Mouse (Mus musculus): ENCODE data around the gene Wasf1. TPM values are rescaled to one million over a fixed set of nuclear protein-coding genes. Genes with fewer than 3 reads are reported as not detected.
A peak's percentile ranks its signal among the peaks of the same experiment; 100 is the strongest.

Gene Wasf1
- polyA plus RNA-seq, 1 experiment from 2014 or later: 21.0 TPM

DNA sequence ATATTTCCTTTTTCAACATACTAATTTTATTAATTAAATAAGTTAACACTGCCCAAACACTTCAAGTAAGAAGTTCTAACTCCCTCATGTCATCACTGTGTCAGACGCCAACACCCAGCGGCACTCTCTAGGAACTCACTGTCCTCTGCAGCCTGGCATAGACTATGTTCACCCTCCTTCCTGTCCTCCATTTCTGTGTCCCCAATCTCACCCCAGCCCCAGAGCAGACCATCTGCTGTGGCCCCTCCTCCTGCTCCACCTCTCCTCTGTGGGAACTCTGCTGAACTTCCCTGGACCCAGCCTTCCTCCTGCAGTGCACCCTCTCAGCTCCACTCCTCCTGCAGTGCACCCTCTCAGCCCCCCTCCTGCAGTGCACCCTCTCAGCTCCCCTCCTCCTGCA lies 15.2 kb upstream of the Wasf1 start:
- H3K36me3 ChIP-seq: peaks cover 17% of the 10 kb centered on the region; the same call in 1 of the 2 replicates
- H3K4me2 ChIP-seq (replicated peaks): no peak overlapping the region
- ATAC-seq (ENCODE audit: insufficient number of reproducible peaks, low FRiP score, low TSS enrichment, low read depth): no peak
- no peak overlapping the region for H3K27ac ChIP-seq (replicated peaks)
- WGBS: 89% methylated on average over 2 of the region's 2 CpGs
- no peaks in the 10 kb centered on the region for H3K9me3 ChIP-seq (replicated peaks)
- no peaks in the 10 kb centered on the region for H3K4me1 ChIP-seq
- no peak overlapping the region for H3K9ac ChIP-seq
- no peak overlapping the region for H3K4me3 ChIP-seq (replicated peaks)
- no peaks in the 10 kb centered on the region for H3K27me3 ChIP-seq

DNA sequence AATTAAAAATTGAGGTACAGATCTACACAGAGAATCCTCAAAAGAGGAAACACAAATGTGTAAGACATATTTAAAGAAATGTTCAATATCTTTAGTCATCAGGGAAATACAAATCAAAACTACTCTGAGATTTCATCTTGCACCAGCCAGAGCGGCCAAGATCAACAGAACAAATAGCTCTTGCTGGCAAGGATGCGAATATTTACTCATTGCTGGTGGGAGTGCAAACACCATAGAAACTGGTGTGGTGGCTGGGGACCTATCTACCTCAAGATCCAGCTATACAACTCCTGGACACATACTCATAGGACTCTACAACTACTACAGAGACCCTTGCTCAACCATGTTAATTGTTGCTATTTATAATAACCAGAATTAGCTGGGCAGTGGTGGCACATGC lies 12.0 kb upstream of the Wasf1 start:
- Histone ChIP-seq H3K9me3 (replicated peaks) (no peaks in the 10 kb centered on the region), H3K9ac (no peak overlapping the region), H3K4me3 (replicated peaks) (no peak overlapping the region), H3K4me1 (no peaks in the 10 kb centered on the region), H3K4me2 (replicated peaks) (no peak overlapping the region), H3K27me3 (no peaks in the 10 kb centered on the region), H3K36me3 (0 out of 2 replicates have a peak, but pooled peaks cover 2% of the 10 kb centered on the region), H3K27ac (replicated peaks) (no peak overlapping the region)
- WGBS: 90% methylated on average over 2 of the region's 2 CpGs
- no peak for ATAC-seq (ENCODE audit: insufficient number of reproducible peaks, low FRiP score, low TSS enrichment, low read depth)

DNA sequence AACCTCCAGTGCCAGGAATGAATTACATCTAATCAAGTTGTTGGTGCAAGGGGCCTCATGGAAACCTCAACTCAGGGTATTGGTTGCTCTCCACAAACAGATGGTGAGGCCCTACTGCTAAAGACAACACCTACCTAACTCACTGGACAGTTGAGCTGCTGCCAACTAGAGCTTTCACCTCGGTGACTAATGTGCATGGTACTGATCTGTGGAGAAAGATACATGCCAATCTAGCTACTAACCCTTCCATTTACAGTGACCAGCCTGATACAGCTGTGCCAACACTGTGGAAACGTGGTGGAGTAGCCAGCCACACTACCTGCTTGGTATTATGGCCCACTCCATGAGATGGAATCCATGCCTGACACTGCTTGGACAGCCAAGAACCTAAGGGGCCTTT lies 11.2 kb upstream of the Wasf1 start:
- H3K4me1 ChIP-seq: no peaks in the 10 kb centered on the region
- no peak overlapping the region for H3K9ac ChIP-seq
- no peaks in the 10 kb centered on the region for H3K9me3 ChIP-seq (replicated peaks)
- H3K27me3 ChIP-seq: no peaks in the 10 kb centered on the region
- H3K4me3 ChIP-seq (replicated peaks): no peak overlapping the region
- H3K36me3 ChIP-seq: 0 out of 2 replicates have a peak, but pooled peaks cover 2% of the 10 kb centered on the region
- ATAC-seq (ENCODE audit: insufficient number of reproducible peaks, low FRiP score, low TSS enrichment, low read depth): no peak
- H3K27ac ChIP-seq (replicated peaks): no peak overlapping the region
- WGBS: 83% methylated on average over 2 of the region's 2 CpGs
- H3K4me2 ChIP-seq (replicated peaks): no peak overlapping the region

DNA sequence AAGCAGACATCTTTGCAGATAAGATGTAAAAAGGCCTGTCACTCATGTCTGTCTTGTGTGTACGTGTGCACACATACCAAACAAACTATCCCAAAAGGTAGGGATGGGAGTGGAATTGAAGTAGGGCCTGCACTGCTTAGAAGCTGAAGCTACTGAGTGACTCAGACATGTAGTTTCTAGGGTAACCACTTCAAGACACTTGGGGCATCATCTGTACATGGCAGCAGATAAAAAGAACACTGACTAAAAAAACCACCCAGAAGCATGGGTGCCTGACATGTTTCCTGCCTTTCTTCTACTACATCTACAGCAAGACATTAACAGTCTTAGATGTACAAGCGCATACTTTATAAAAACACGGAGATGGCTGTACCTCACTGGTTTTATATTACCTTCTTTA lies 5.0 kb upstream of the Wasf1 start:
- Histone ChIP-seq H3K27ac (replicated peaks) (no peak overlapping the region), H3K4me2 (replicated peaks) (no peak overlapping the region), H3K4me3 (replicated peaks) (no peak overlapping the region), H3K36me3 (no peaks in the 10 kb centered on the region), H3K27me3 (no peaks in the 10 kb centered on the region), H3K9ac (no peak overlapping the region), H3K4me1 (peaks cover 16% of the 10 kb centered on the region), H3K9me3 (replicated peaks) (no peaks in the 10 kb centered on the region)
- no peak for ATAC-seq (ENCODE audit: insufficient number of reproducible peaks, low FRiP score, low TSS enrichment, low read depth)
- WGBS: 86% methylated on average over 3 of the region's 3 CpGs

DNA sequence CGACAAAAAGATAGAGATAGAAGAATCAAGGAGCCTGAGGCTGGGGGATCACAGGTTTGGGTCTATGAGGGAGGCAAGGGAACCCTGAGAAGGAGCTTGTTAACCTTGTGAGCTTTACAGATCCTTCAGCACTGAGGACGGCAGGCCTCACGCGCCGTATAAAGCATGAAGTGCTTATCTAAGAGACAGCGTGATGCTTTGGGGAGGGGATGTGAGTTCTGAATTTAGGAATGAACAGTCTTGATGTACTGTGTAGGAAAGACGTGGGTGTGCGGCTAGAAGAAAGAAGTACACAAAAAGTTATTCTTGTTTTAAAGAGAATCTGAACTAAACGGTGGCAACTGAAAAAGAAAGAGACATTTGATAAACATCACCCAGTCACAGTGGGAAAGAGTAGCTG lies 3.3 kb upstream of the Wasf1 start:
- Histone ChIP-seq H3K36me3 (no peaks in the 10 kb centered on the region), H3K27me3 (no peaks in the 10 kb centered on the region), H3K4me1 (peaks cover 16% of the 10 kb centered on the region), H3K4me3 (replicated peaks) (no peak overlapping the region), H3K27ac (replicated peaks) (no peak overlapping the region), H3K9ac (no peak overlapping the region), H3K9me3 (replicated peaks) (no peaks in the 10 kb centered on the region), H3K4me2 (replicated peaks) (no peak overlapping the region)
- no peak for ATAC-seq (ENCODE audit: insufficient number of reproducible peaks, low FRiP score, low TSS enrichment, low read depth)
- WGBS: 84% methylated on average over 9 of the region's 9 CpGs

DNA sequence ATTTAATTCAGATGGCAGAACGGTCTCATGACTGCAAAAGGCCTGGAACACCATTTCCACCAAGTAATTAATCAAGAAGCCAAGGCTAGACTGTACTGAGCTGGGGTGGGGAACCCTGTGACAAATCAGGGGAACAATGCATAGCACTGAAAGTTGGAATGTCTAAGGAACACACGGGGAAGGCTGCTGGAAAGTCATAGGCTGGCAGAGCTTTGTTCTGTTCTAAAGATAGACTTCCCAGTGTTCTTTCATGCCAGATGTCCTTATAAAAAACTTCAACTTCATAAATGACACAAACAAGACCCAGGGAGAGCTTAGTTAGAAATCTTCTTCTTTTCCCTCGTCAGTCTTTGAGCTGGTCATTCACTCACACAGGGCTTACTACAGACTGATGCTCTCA lies 2.0 kb upstream of the Wasf1 start:
- H3K27me3 ChIP-seq: no peaks in the 10 kb centered on the region
- 0 out of 2 replicates have a peak overlapping the region, but pooled peaks have one; percentile 75 for H3K4me2 ChIP-seq (replicated peaks)
- H3K4me1 ChIP-seq: peaks cover 16% of the 10 kb centered on the region
- H3K9me3 ChIP-seq (replicated peaks): no peaks in the 10 kb centered on the region
- no peak overlapping the region for H3K4me3 ChIP-seq (replicated peaks)
- no peak overlapping the region for H3K9ac ChIP-seq
- no peak overlapping the region for H3K27ac ChIP-seq (replicated peaks)
- WGBS: 60% methylated on average over 3 of the region's 3 CpGs
- no peak for ATAC-seq (ENCODE audit: insufficient number of reproducible peaks, low FRiP score, low TSS enrichment, low read depth)
- H3K36me3 ChIP-seq: no peaks in the 10 kb centered on the region

DNA sequence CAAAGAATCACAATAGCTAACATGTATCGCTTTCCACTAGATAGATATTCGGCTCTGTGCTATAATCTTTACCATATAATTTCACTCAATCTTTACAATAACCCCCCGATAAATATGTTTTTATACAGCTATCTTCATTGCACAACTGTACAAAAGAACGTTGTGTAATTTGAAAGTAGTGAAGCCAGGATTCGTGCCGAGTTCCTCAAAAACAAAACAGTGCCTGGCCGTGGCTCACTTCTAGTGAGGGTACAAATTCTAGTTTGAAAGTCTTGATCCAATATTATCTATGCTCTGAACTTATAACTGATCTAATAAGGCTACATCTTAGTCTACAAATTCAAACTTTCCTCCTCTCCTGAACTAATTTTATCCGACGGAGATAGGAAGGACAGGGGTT lies 942 bp upstream of the Wasf1 start:
- H3K4me2 ChIP-seq (replicated peaks): peak overlapping the region; percentile 75
- peak overlapping the region; percentile 89 for H3K27ac ChIP-seq (replicated peaks)
- no peaks in the 10 kb centered on the region for H3K9me3 ChIP-seq (replicated peaks)
- H3K4me3 ChIP-seq (replicated peaks): peak overlapping the region; percentile 93
- ATAC-seq (ENCODE audit: insufficient number of reproducible peaks, low FRiP score, low TSS enrichment, low read depth): no peak
- peak overlapping the region; percentile 86 for H3K9ac ChIP-seq
- no peaks in the 10 kb centered on the region for H3K36me3 ChIP-seq
- H3K27me3 ChIP-seq: no peaks in the 10 kb centered on the region
- H3K4me1 ChIP-seq: peaks cover 16% of the 10 kb centered on the region
- 13% methylated on average over 9 of the region's 9 CpGs for WGBS

DNA sequence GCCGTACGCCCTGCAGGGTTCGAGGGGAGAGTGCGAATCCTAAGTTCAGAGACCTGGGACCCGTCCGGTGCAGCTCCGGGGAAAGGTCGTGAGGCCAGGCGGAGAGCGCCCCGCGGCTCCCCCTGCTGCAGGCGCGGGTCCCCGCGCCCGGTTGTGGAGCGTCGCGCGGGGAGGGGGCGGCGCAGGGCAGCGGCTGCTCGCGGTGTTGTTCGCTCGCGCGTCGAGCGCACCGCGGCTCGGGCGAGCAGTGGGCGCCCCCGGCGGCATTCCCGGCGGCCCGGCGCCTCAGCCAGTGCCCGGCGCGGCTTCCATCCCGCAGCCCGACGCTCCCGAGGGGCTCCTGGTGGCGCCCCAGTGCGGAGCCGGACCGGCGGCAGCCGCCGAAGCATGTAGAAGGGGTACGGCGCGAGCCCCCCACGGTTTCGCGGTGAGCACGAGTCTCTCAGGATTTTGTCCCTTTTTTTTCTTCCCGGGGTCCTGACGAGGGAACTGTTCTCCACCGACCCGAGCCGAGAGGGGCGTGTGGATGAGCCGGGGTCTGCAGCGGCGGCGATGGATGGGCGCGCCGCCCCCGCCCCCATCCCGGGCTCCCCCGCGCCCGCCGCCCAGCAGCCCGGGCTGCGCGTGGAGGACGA lies 486 bp downstream of the Wasf1 start:
- under 1% methylated on average over 86 of the region's 87 CpGs for WGBS
- Histone ChIP-seq H3K4me1 (peaks cover 16% of the 10 kb centered on the region), H3K27ac (replicated peaks) (peak overlapping the region; percentile 96), H3K9ac (peak overlapping the region; percentile 76), H3K9me3 (replicated peaks) (no peaks in the 10 kb centered on the region), H3K4me3 (replicated peaks) (peak overlapping the region; percentile 93), H3K27me3 (no peaks in the 10 kb centered on the region), H3K36me3 (no peaks in the 10 kb centered on the region), H3K4me2 (replicated peaks) (peak overlapping the region; percentile 75)
- peak; percentile 89 for ATAC-seq (ENCODE audit: insufficient number of reproducible peaks, low FRiP score, low TSS enrichment, low read depth)

DNA sequence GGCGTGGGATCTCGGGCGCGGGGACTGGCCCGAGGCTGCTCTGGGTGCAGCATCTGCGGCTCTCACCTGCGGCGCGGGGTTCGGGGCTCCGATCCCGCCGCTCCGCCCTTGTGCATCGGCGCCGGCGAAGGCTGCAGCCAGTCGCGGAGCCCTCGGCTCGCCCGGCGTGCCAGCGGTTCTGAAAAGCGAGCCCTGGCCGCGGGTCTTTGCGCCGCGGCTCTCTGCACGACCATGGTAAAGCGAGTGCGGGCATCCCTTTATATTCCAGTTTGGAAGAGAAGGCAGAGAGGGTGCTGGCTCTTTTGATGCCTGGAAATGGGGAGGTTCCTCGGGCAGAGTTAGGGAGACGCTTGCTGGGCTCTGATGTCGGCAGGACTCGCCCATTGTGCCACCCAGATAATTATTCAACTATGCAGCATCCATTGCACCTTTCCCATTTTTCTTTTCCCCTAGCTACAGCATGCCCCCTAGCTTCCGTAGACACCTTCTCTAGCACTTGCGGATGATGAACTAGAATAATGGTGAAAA lies 1.1 kb downstream of the Wasf1 start:
- no peaks in the 10 kb centered on the region for H3K9me3 ChIP-seq (replicated peaks)
- peak overlapping the region; percentile 93 for H3K4me3 ChIP-seq (replicated peaks)
- H3K4me1 ChIP-seq: peaks cover 16% of the 10 kb centered on the region
- no peaks in the 10 kb centered on the region for H3K27me3 ChIP-seq
- WGBS: under 1% methylated on average over 40 of the region's 40 CpGs
- peak overlapping the region; percentile 96 for H3K27ac ChIP-seq (replicated peaks)
- no peak for ATAC-seq (ENCODE audit: insufficient number of reproducible peaks, low FRiP score, low TSS enrichment, low read depth)
- peak overlapping the region; percentile 75 for H3K4me2 ChIP-seq (replicated peaks)
- H3K9ac ChIP-seq: peak overlapping the region; percentile 76
- H3K36me3 ChIP-seq: no peaks in the 10 kb centered on the region

DNA sequence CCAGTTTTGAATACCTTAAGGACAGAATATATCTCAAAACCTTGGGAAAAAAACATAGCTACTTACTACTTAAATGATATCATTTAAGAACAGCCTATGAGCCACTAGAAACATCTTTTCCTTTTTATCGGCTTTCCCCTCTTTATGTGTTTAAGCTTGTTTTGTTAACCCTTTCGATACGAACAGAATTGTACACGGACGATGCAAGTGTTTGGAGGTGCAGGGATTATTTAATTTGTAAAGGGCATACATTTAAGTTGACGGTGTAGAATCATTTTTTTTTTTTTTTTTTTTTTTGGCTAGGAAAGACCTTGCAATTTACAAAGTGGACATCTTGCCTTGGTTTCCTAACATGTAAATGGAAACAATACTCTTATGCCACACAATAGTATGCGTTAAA lies 2.2 kb downstream of the Wasf1 start:
- 63% methylated on average over 7 of the region's 7 CpGs for WGBS
- H3K27ac ChIP-seq (replicated peaks): no peak overlapping the region
- no peak overlapping the region for H3K4me3 ChIP-seq (replicated peaks)
- no peak overlapping the region for H3K4me2 ChIP-seq (replicated peaks)
- peaks cover 16% of the 10 kb centered on the region for H3K4me1 ChIP-seq
- H3K36me3 ChIP-seq: no peaks in the 10 kb centered on the region
- no peak for ATAC-seq (ENCODE audit: insufficient number of reproducible peaks, low FRiP score, low TSS enrichment, low read depth)
- H3K9ac ChIP-seq: no peak overlapping the region
- no peaks in the 10 kb centered on the region for H3K9me3 ChIP-seq (replicated peaks)
- no peaks in the 10 kb centered on the region for H3K27me3 ChIP-seq

DNA sequence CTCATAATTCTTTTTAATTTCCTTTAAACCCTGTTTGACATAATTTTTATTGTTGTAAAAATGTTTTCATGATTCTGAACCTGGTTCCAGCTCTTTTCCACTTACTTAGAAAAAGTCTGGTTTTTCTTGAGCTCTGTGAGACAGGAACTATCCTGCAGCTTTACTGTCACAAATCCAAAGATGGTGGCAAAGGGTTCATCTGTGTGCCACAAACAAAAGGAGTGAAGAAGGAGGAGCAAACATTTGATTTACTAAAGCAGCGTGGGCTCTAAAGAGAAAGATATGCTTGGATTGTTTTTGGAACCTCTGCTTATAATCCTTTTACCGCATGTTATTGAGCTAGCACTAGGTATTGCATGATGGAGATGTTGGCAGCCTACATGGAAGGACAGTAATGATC lies 4.0 kb downstream of the Wasf1 start:
- WGBS: 88% methylated on average over 2 of the region's 2 CpGs
- Histone ChIP-seq H3K4me1 (no peaks in the 10 kb centered on the region), H3K4me2 (replicated peaks) (no peak overlapping the region), H3K4me3 (replicated peaks) (no peak overlapping the region), H3K27ac (replicated peaks) (no peak overlapping the region), H3K9ac (no peak overlapping the region), H3K36me3 (no peaks in the 10 kb centered on the region), H3K27me3 (no peaks in the 10 kb centered on the region), H3K9me3 (replicated peaks) (no peaks in the 10 kb centered on the region)
- no peak for ATAC-seq (ENCODE audit: insufficient number of reproducible peaks, low FRiP score, low TSS enrichment, low read depth)

DNA sequence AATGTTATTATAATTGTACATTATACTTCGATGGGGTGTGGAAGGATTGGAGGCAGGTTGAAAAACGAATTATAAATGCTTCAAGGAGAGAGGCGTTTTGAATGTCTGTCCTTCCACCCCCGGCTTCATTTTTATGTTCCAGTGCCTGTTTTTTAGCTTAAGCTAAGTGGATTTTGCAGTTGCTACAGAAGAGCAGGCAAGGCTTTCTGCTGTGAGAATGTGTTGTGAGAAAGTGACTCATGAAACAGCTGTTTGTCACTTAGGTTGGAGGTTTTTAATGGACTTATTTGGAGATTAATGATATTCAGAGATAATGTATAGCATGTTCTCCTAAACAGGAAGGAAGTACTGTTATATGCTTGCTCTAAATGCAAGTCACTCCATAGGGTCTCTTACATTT lies 5.9 kb downstream of the Wasf1 start:
- H3K9me3 ChIP-seq (replicated peaks): no peaks in the 10 kb centered on the region
- WGBS: 77% methylated on average over 4 of the region's 4 CpGs
- no peaks in the 10 kb centered on the region for H3K36me3 ChIP-seq
- no peak for ATAC-seq (ENCODE audit: insufficient number of reproducible peaks, low FRiP score, low TSS enrichment, low read depth)
- no peaks in the 10 kb centered on the region for H3K27me3 ChIP-seq
- H3K9ac ChIP-seq: no peak overlapping the region
- H3K4me3 ChIP-seq (replicated peaks): no peak overlapping the region
- H3K4me2 ChIP-seq (replicated peaks): no peak overlapping the region
- H3K4me1 ChIP-seq: no peaks in the 10 kb centered on the region
- H3K27ac ChIP-seq (replicated peaks): no peak overlapping the region
